Mouse (Mus musculus) ES-E14 (cell line): ENCODE data around the gene Casp7. TPM values are rescaled to one million over a fixed set of nuclear protein-coding genes. Genes with fewer than 3 reads are reported as not detected.

ENCODE experiments used
- DNase-seq: peaks from one replicate; pipeline ENCODE4 v3.0.0-alpha.2; 2013; ENCODE audit warnings: low read depth, low spot score
- H3K27ac ChIP-seq: 2 replicates; pipeline ENCODE4 v1.5.1; 2012; ENCODE audit warnings: low read depth, mild to moderate bottlenecking, low read length, moderate library complexity, mixed read lengths; ENCODE audit not compliant: poor library complexity, insufficient read depth, severe bottlenecking
- H3K36me3 ChIP-seq: 2 replicates; pipeline ENCODE4 v1.6.1; 2012; ENCODE audit warnings: mild to moderate bottlenecking, low read length, moderate library complexity, mixed read lengths; ENCODE audit not compliant: control insufficient read depth, poor library complexity, insufficient read depth, severe bottlenecking
- H3K4me1 ChIP-seq, 2 experiments: fragments of 150-350 bp in 1 of 2; sonication (generic) in 1 of 2; 2 replicates each; pipeline ENCODE4 v1.6.1; 2012; ENCODE audit warnings: low read length in 2 of 2, mild to moderate bottlenecking in 1 of 2, mixed read lengths in 1 of 2; ENCODE audit not compliant: control insufficient read depth in 2 of 2, insufficient read depth in 2 of 2, poor library complexity in 1 of 2
- H3K4me3 ChIP-seq, 2 experiments: fragments of 150-350 bp in 1 of 2; sonication (generic) in 1 of 2; 2 replicates each; pipeline ENCODE4 v1.5.1; 2012; ENCODE audit warnings: low read length in 2 of 2, low read depth in 1 of 2, mild to moderate bottlenecking in 1 of 2, mixed read lengths in 1 of 2; ENCODE audit not compliant: insufficient read depth in 1 of 2, poor library complexity in 1 of 2, severe bottlenecking in 1 of 2
- H3K9ac ChIP-seq: 2 replicates; pipeline ENCODE4 v1.6.1; 2012; ENCODE audit warnings: low read depth, mild to moderate bottlenecking, low read length, mixed read lengths; ENCODE audit not compliant: poor library complexity, insufficient read depth, severe bottlenecking
- H3K9me3 ChIP-seq: fragments of 150-350 bp; sonication (generic); 2 replicates; pipeline ENCODE4 v1.6.1; 2012; ENCODE audit warnings: low read depth, mild to moderate bottlenecking, low read length; ENCODE audit not compliant: control insufficient read depth, insufficient read depth
- CHD2 ChIP-seq: IDR thresholded peaks from 2 replicates; pipeline ENCODE4 v1.6.1; 2014; ENCODE audit warnings: mild to moderate bottlenecking, low read depth, low read length, inconsistent platforms
- HCFC1 ChIP-seq: IDR thresholded peaks from 2 replicates; pipeline ENCODE4 v1.6.1; 2012; ENCODE audit warnings: low read length, inconsistent platforms, borderline replicate concordance; ENCODE audit not compliant: insufficient read depth
- MAFK ChIP-seq: IDR thresholded peaks from 2 replicates; pipeline ENCODE4 v1.6.1; 2014; ENCODE audit warnings: mild to moderate bottlenecking, low read depth, low read length, inconsistent platforms; ENCODE audit not compliant: insufficient read depth
- ZC3H11A ChIP-seq: IDR thresholded peaks from 2 replicates; pipeline ENCODE4 v1.6.1; 2012; ENCODE audit warnings: low read depth, mild to moderate bottlenecking, inconsistent platforms, low read length, borderline replicate concordance
- ZNF384 ChIP-seq: IDR thresholded peaks from 2 replicates; pipeline ENCODE4 v1.6.1; 2012; ENCODE audit warnings: low read depth, low read length, inconsistent platforms
- in situ Hi-C, 2 experiments: fragments of 600-800 bp; cut with MboI; formaldehyde crosslinking; loops; one replicate each; pipeline ENCODE4 v1.15.1; 2025; ENCODE audit warnings: low sequenced_read_pairs in 2 of 2, inconsistent platforms in 1 of 2; ENCODE audit not compliant: unreplicated experiment in 2 of 2
- total RNA-seq: library from RNA; depleted of rRNA; stranded (reverse); fragments of 300-350 nt; gene quantifications from 2 replicates; pipeline ENCODE4 v1.2.3, GENCODE M21; 2012

Casp7 gene
- total RNA-seq, 1 experiment, result 7.1 TPM

DNA sequence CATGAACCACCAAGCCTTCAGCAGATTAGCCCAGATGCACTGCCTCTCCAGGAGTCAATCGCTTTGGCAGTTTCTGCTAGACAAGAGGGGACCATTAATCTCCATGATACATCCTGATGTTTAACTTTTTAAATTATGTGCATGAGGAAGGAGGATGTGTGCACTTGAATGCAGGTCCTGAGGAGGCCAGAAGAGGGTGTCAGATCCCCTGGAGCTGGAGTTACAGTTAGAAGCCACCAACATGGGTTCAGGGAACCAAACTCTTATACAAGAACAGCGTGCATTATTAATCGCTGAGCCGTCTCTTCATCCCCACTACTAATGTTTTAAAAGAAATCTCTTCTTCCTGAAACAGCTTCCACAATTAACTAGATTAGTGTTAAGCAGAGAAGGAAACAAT is 51.9 kb downstream of the Casp7 start:
- Histone ChIP-seq H3K4me1 (peaks cover 0 to 5% of the 10 kb centered on the region in 2 experiments; a peak in 1 of 4 replicates), H3K36me3 (no peaks in the 10 kb centered on the region), H3K27ac (no peak overlapping the region), H3K9ac (no peak overlapping the region), H3K9me3 (no peaks in the 10 kb centered on the region), H3K4me3 (no peak overlapping the region)
- no peak for DNase-seq
- in situ Hi-C loops, result no loop called here
- no peak for TF ChIP-seq CHD2
- TF ChIP-seq ZC3H11A, result no peak
- no peak for TF ChIP-seq HCFC1
- TF ChIP-seq ZNF384, result no peak
- no peak for TF ChIP-seq MAFK

DNA sequence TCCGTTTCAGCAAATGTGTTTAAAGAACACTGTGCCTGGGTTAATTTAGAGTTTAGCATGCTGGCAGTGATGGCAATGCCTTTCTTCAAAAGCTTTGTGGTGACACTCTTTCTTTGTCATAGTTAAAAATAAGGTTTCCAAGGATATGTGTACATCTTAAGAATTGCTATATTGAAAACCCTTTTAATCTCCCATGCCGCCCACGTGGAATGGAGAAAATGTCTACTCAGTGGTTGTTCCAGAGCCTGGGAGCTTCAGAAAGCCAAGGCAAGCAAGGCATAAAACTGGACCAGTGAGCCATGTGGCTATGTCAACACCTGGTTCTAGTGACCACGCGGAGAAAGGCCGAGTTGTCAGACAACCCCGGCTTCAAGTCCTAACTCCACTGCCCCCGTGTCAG is 52.6 kb downstream of the Casp7 start:
- in situ Hi-C loops, result no loop called here
- H3K9me3 ChIP-seq, result no peaks in the 10 kb centered on the region
- H3K9ac ChIP-seq, result no peak overlapping the region
- H3K36me3 ChIP-seq, result no peaks in the 10 kb centered on the region
- peaks cover 0 to 5% of the 10 kb centered on the region in 2 experiments; a peak in 1 of 4 replicates for H3K4me1 ChIP-seq
- no peak for TF ChIP-seq ZNF384
- no peak for TF ChIP-seq HCFC1
- TF ChIP-seq ZC3H11A, result no peak
- TF ChIP-seq CHD2, result no peak
- TF ChIP-seq MAFK, result no peak
- H3K4me3 ChIP-seq, result no peak overlapping the region
- H3K27ac ChIP-seq, result no peak overlapping the region
- DNase-seq, result no peak

- Histone ChIP-seq H3K9me3 (no peaks in the 10 kb centered on the region), H3K9ac (no peak overlapping the region), H3K27ac (no peak overlapping the region), H3K4me3 (no peak overlapping the region), H3K4me1 (peaks cover 0 to 5% of the 10 kb centered on the region in 2 experiments; a peak in 1 of 4 replicates), H3K36me3 (no peaks in the 10 kb centered on the region)
- DNase-seq, result no peak
- TF ChIP-seq CHD2, result no peak
- TF ChIP-seq ZC3H11A, result no peak
- TF ChIP-seq MAFK, result no peak
- TF ChIP-seq HCFC1, result no peak
- no peak for TF ChIP-seq ZNF384
- in situ Hi-C loops, result no loop called here
Observed at GRCm38 (mm10) chr19:56450892-56451291, 54.0 kb downstream of the Casp7 start.

DNA sequence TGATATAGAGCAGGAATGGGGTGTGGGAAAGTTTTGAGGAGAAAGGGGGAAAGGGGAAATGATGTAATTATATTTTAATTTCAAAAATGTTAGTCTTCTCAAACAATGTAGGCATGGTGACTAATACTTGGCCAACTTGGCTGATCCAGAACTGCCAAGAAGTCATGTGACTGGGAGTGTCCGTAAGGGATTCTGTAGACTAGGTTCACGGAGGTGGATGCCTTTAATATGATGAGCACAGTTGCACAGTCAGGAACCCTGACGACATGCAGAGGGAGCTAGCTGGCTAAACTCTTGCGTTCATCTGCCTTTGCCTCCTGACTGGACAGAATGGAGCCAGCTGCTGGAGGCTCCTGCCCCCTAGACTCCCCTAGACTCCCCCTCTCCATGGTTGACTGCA is 54.9 kb downstream of the Casp7 start:
- Histone ChIP-seq H3K4me1 (peaks cover 0 to 5% of the 10 kb centered on the region in 2 experiments; a peak in 1 of 4 replicates), H3K9me3 (no peaks in the 10 kb centered on the region), H3K36me3 (no peaks in the 10 kb centered on the region), H3K4me3 (no peak overlapping the region), H3K9ac (no peak overlapping the region), H3K27ac (no peak overlapping the region)
- DNase-seq, result no peak
- TF ChIP-seq CHD2 (no peak), HCFC1 (no peak), ZNF384 (no peak), MAFK (no peak), ZC3H11A (no peak)
- in situ Hi-C loops, result no loop called here

- no peak for TF ChIP-seq ZNF384
- TF ChIP-seq MAFK, result no peak
- no peak for TF ChIP-seq HCFC1
- TF ChIP-seq ZC3H11A, result no peak
- no peak for TF ChIP-seq CHD2
- Histone ChIP-seq H3K27ac (no peak overlapping the region), H3K36me3 (no peaks in the 10 kb centered on the region), H3K9ac (no peak overlapping the region), H3K9me3 (no peaks in the 10 kb centered on the region), H3K4me1 (peaks cover 0 to 5% of the 10 kb centered on the region in 2 experiments; a peak in 1 of 4 replicates), H3K4me3 (no peak overlapping the region)
- DNase-seq, result no peak
- in situ Hi-C loops, result no loop called here
Observed at GRCm38 (mm10) chr19:56452421-56452820, 55.5 kb downstream of the Casp7 start.
